Mouse (Mus musculus) MEL (cell line): ENCODE measurements around the gene Llgl2. TPM values are rescaled to one million over a fixed set of nuclear protein-coding genes. Genes with fewer than 3 reads are reported as not detected.

Experiments
- DNase-seq: peaks from one replicate; pipeline ENCODE4 v3.0.0; 2011; ENCODE audit warnings: low read depth, low spot score
- H3K27ac ChIP-seq: 2 replicates; pipeline ENCODE4 v1.5.1; 2012; ENCODE audit warnings: low read depth, mild to moderate bottlenecking, control low read depth, low read length, moderate library complexity; ENCODE audit not compliant: control insufficient read depth
- H3K27me3 ChIP-seq, 2 experiments: fragments of 150-350 bp in 1 of 2; sonication (generic) in 1 of 2; 2 replicates each; pipeline ENCODE4 v1.6.1; 2012; ENCODE audit warnings: low read length in 2 of 2, mild to moderate bottlenecking in 2 of 2, improper control_type of control experiment in 1 of 2, moderate library complexity in 1 of 2; ENCODE audit not compliant: insufficient read depth in 2 of 2, control insufficient read depth in 1 of 2
- H3K36me3 ChIP-seq, 2 experiments: 2 replicates each; pipeline ENCODE4 v1.6.1; 2012 to 2014; ENCODE audit warnings: low read length in 2 of 2, improper control_type of control experiment in 1 of 2, inconsistent platforms in 1 of 2, mild to moderate bottlenecking in 1 of 2; ENCODE audit not compliant: insufficient read depth in 2 of 2, control insufficient read depth in 1 of 2
- H3K4me1 ChIP-seq, 2 experiments: fragments of 150-350 bp in 1 of 2; sonication (generic) in 1 of 2; 2 replicates each; pipeline ENCODE4 v1.6.1; 2012; ENCODE audit warnings: low read length in 2 of 2, improper control_type of control experiment in 1 of 2, mild to moderate bottlenecking in 1 of 2; ENCODE audit not compliant: insufficient read depth in 2 of 2, control insufficient read depth in 1 of 2
- H3K4me3 ChIP-seq, 2 experiments: fragments of 150-350 bp in 1 of 2; sonication (generic) in 1 of 2; 2 replicates each; pipeline ENCODE4 v1.5.1; 2012; ENCODE audit warnings: low read depth in 2 of 2, low read length in 2 of 2, mild to moderate bottlenecking in 2 of 2, moderate library complexity in 2 of 2, control low read depth in 1 of 2, improper control_type of control experiment in 1 of 2; ENCODE audit not compliant: control insufficient read depth in 1 of 2, insufficient read depth in 1 of 2
- H3K79me2 ChIP-seq: 2 replicates; pipeline ENCODE4 v1.6.1; 2012; ENCODE audit warnings: mild to moderate bottlenecking, low read length, moderate library complexity; ENCODE audit not compliant: control insufficient read depth, poor library complexity, insufficient read depth
- H3K9ac ChIP-seq: 2 replicates; pipeline ENCODE4 v1.6.1; 2012; ENCODE audit warnings: low read depth, mild to moderate bottlenecking, control low read depth, low read length, moderate library complexity; ENCODE audit not compliant: control insufficient read depth, poor library complexity, severe bottlenecking
- H3K9me3 ChIP-seq: fragments of 150-350 bp; sonication (generic); replicated peaks from 2 replicates; pipeline ENCODE4 v1.6.1; 2012; ENCODE audit warnings: mild to moderate bottlenecking, low read length, improper control_type of control experiment, moderate library complexity; ENCODE audit not compliant: insufficient read depth
- CTCF ChIP-seq, 3 experiments: IDR thresholded peaks in 2 of 3; conservative IDR thresholded peaks in 1 of 3; 2 replicates each; pipeline ENCODE4 v1.5.1; 2011 to 2012; ENCODE audit warnings: low read length in 3 of 3, low read depth in 2 of 3, mild to moderate bottlenecking in 2 of 3, improper control_type of control experiment in 1 of 3, inconsistent platforms in 1 of 3, mixed read lengths in 1 of 3, moderate library complexity in 1 of 3; ENCODE audit not compliant: control insufficient read depth in 1 of 3, insufficient read depth in 1 of 3, poor library complexity in 1 of 3, severe bottlenecking in 1 of 3
- E2F4 ChIP-seq: IDR thresholded peaks from 2 replicates; pipeline ENCODE4 v1.6.1; 2011; ENCODE audit warnings: low read depth, low read length, improper control_type of control experiment, borderline replicate concordance
- ELF1 ChIP-seq: IDR thresholded peaks from 2 replicates; pipeline ENCODE4 v1.6.1; 2014; ENCODE audit warnings: low read depth, mild to moderate bottlenecking, inconsistent platforms, low read length, improper control_type of control experiment, moderate library complexity
- EP300 ChIP-seq, 2 experiments: IDR thresholded peaks; 2 replicates each; pipeline ENCODE4 v1.6.1; 2011; ENCODE audit warnings: improper control_type of control experiment in 2 of 2, low read length in 2 of 2, low read depth in 1 of 2, mild to moderate bottlenecking in 1 of 2
- GATA1 ChIP-seq: IDR thresholded peaks from 2 replicates; pipeline ENCODE4 v1.6.1; 2011; ENCODE audit warnings: low read depth, low read length, improper control_type of control experiment
- HCFC1 ChIP-seq: IDR thresholded peaks from 2 replicates; pipeline ENCODE4 v1.6.1; 2012; ENCODE audit warnings: low read depth, mild to moderate bottlenecking, inconsistent platforms, low read length, improper control_type of control experiment, moderate library complexity
- MAFK ChIP-seq: IDR thresholded peaks from 2 replicates; pipeline ENCODE4 v1.6.1; 2011; ENCODE audit warnings: low read depth, mild to moderate bottlenecking, low read length, improper control_type of control experiment, borderline replicate concordance
- MEF2A ChIP-seq: IDR thresholded peaks from 2 replicates; pipeline ENCODE4 v1.6.1; 2014; ENCODE audit warnings: low read depth, mild to moderate bottlenecking, inconsistent platforms, low read length, improper control_type of control experiment; ENCODE audit not compliant: poor library complexity, insufficient replicate concordance, severe bottlenecking; ENCODE audit errors: extremely low read depth
- MYB ChIP-seq: IDR thresholded peaks from 2 replicates; pipeline ENCODE4 v1.6.1; 2011; ENCODE audit warnings: mild to moderate bottlenecking, low read depth, low read length, improper control_type of control experiment
- NELFE ChIP-seq: IDR thresholded peaks from 2 replicates; pipeline ENCODE4 v1.6.1; 2011; ENCODE audit warnings: low read depth, low read length, improper control_type of control experiment
- POLR2A ChIP-seq, 2 experiments: IDR thresholded peaks; 2 replicates each; pipeline ENCODE4 v1.6.1; 2011 to 2012; ENCODE audit warnings: low read length in 2 of 2, mild to moderate bottlenecking in 2 of 2, control low read depth in 1 of 2, improper control_type of control experiment in 1 of 2, low read depth in 1 of 2, moderate library complexity in 1 of 2; ENCODE audit not compliant: control insufficient read depth in 1 of 2, insufficient read depth in 1 of 2, poor library complexity in 1 of 2
- RAD21 ChIP-seq: IDR thresholded peaks from 2 replicates; pipeline ENCODE4 v1.6.1; 2011; ENCODE audit warnings: mild to moderate bottlenecking, low read depth, low read length, improper control_type of control experiment
- RCOR1 ChIP-seq: IDR thresholded peaks from 2 replicates; pipeline ENCODE4 v1.6.1; 2012; ENCODE audit warnings: low read depth, mild to moderate bottlenecking, inconsistent platforms, low read length, improper control_type of control experiment
- SIN3A ChIP-seq: IDR thresholded peaks from 2 replicates; pipeline ENCODE4 v1.6.1; 2012; ENCODE audit warnings: low read length, improper control_type of control experiment, inconsistent platforms
- SMC3 ChIP-seq: IDR thresholded peaks from 2 replicates; pipeline ENCODE4 v1.6.1; 2011; ENCODE audit warnings: low read depth, low read length, improper control_type of control experiment
- ZC3H11A ChIP-seq: IDR thresholded peaks from 2 replicates; pipeline ENCODE4 v1.6.1; 2012; ENCODE audit warnings: low read depth, mild to moderate bottlenecking, inconsistent platforms, low read length, improper control_type of control experiment
- ZKSCAN1 ChIP-seq: IDR thresholded peaks from 2 replicates; pipeline ENCODE4 v1.6.1; 2012; ENCODE audit warnings: low read depth, mild to moderate bottlenecking, inconsistent platforms, low read length, improper control_type of control experiment, moderate library complexity
- polyA plus RNA-seq, 2 experiments: library from polyadenylated mRNA; stranded (reverse) in 1 of 2; unstranded in 1 of 2; fragments of >175 nt in 1 of 2; fragments of >200 nt in 1 of 2; gene quantifications; 2 replicates each; pipeline versions ENCODE4 v1.2.1 to v1.2.4; 2012; ENCODE audit warnings: low replicate concordance in 2 of 2, low read depth in 1 of 2; ENCODE audit not compliant: insufficient read length in 2 of 2, insufficient read depth in 1 of 2, missing spikeins in 1 of 2
- total RNA-seq: library from RNA; depleted of rRNA; stranded (reverse); fragments of 300-350 nt; gene quantifications from 2 replicates; pipeline ENCODE4 v1.2.3, GENCODE M21; 2012

Llgl2 gene
- total and polyA plus RNA-seq, 3 experiments: 15.9 to 22.6 TPM; not detected in 1

- H3K36me3 ChIP-seq: peaks cover 0 to 7% of the 10 kb centered on the region in 2 experiments; a peak in 2 of 4 replicates
- no peaks in the 10 kb centered on the region for H3K27me3 ChIP-seq
- H3K4me3 ChIP-seq: no peak overlapping the region
- DNase-seq: peak; percentile 21
- H3K79me2 ChIP-seq: no peaks in the 10 kb centered on the region
- TF ChIP-seq CTCF (IDR thresholded peaks at IDR 0.05 in 2 of 3, conservative IDR thresholded peaks at IDR 0.05 in 1 of 3; ENCODE audit: control insufficient read depth in 1 of 3, insufficient read depth in 1 of 3, low read depth in 2 of 3, low read length in 3 of 3, poor library complexity in 1 of 3, severe bottlenecking in 1 of 3) (no peak), MAFK (peak; percentile 82; the same call in 1 of the 2 replicates)
- TF ChIP-seq, all 39 proteins: peak for 1
- Histone ChIP-seq H3K9ac (no peak overlapping the region), H3K27ac (no peak overlapping the region), H3K4me1 (peaks cover 0 to 11% of the 10 kb centered on the region in 2 experiments; a peak in 2 of 4 replicates), H3K9me3 (no peaks in the 10 kb centered on the region)
Measured at GRCm38 (mm10) chr11:115875935-115876334, 52.1 kb downstream of the Llgl2 start.

GRCm38 (mm10) chr11:115876438-115876837 lies 52.6 kb downstream of the Llgl2 start:
- H3K9ac ChIP-seq: no peak overlapping the region
- TF ChIP-seq MEF2A (no peak), E2F4 (no peak), GATA1 (no peak), SMC3 (peak; percentile 44), ZC3H11A (peak; percentile 22), CTCF (IDR thresholded peaks at IDR 0.05 in 2 of 3, conservative IDR thresholded peaks at IDR 0.05 in 1 of 3; ENCODE audit: control insufficient read depth in 1 of 3, insufficient read depth in 1 of 3, low read depth in 2 of 3, low read length in 3 of 3, poor library complexity in 1 of 3, severe bottlenecking in 1 of 3) (peak; percentile 41 to 53 (median 45)), RAD21 (peak; percentile 34)
- TF ChIP-seq, all 39 proteins: peak for 4
- H3K27ac ChIP-seq: no peak overlapping the region

GRCm38 (mm10) chr11:115877174-115877755 lies 53.4 kb downstream of the Llgl2 start:
- Histone ChIP-seq H3K4me1 (peaks cover 0 to 11% of the 10 kb centered on the region in 2 experiments; a peak in 2 of 4 replicates), H3K9ac (peak overlapping the region; percentile 44), H3K79me2 (no peaks in the 10 kb centered on the region), H3K36me3 (peaks cover 0 to 7% of the 10 kb centered on the region in 2 experiments; a peak in 2 of 4 replicates), H3K27me3 (no peaks in the 10 kb centered on the region), H3K9me3 (no peaks in the 10 kb centered on the region), H3K4me3 (no peak overlapping the region), H3K27ac (no peak overlapping the region)
- DNase-seq: peak; percentile 71
- peak; percentile 37; the same call in 1 of the 2 replicates for TF ChIP-seq ELF1
- peak in 1 of 2 experiments; percentile 14; a peak in 1 of 4 replicates for TF ChIP-seq EP300 (IDR thresholded peaks at IDR 0.05; ENCODE audit: low read depth in 1 of 2, low read length in 2 of 2)
- no peak for TF ChIP-seq MYB
- no peak for TF ChIP-seq RCOR1
- peak; percentile 51; the same call in 1 of the 2 replicates for TF ChIP-seq HCFC1
- TF ChIP-seq NELFE: no peak
- no peak for TF ChIP-seq ZKSCAN1
- TF ChIP-seq SIN3A: no peak
- TF ChIP-seq POLR2A (IDR thresholded peaks at IDR 0.05; ENCODE audit: control insufficient read depth in 1 of 2, insufficient read depth in 1 of 2, low read depth in 1 of 2, low read length in 2 of 2, poor library complexity in 1 of 2): peak in 1 of 2 experiments; percentile 48; a peak in 1 of 4 replicates
- 0 out of 2 replicates have a peak, but pooled peaks have one; percentile 14 for TF ChIP-seq GATA1

More at GRCm38 (mm10) chr11:115876438-115876837, 52.6 kb downstream of the Llgl2 start:
- H3K4me1 ChIP-seq: peaks cover 0 to 11% of the 10 kb centered on the region in 2 experiments; a peak in 2 of 4 replicates
- no peaks in the 10 kb centered on the region for H3K9me3 ChIP-seq
- peaks cover 0 to 7% of the 10 kb centered on the region in 2 experiments; a peak in 2 of 4 replicates for H3K36me3 ChIP-seq
- H3K27me3 ChIP-seq: no peaks in the 10 kb centered on the region
- no peaks in the 10 kb centered on the region for H3K79me2 ChIP-seq
- DNase-seq: peak; percentile 52
- no peak overlapping the region for H3K4me3 ChIP-seq
